8 mouse cellular contexts compared by ENCODE assay signal in the genomic region with DNA sequence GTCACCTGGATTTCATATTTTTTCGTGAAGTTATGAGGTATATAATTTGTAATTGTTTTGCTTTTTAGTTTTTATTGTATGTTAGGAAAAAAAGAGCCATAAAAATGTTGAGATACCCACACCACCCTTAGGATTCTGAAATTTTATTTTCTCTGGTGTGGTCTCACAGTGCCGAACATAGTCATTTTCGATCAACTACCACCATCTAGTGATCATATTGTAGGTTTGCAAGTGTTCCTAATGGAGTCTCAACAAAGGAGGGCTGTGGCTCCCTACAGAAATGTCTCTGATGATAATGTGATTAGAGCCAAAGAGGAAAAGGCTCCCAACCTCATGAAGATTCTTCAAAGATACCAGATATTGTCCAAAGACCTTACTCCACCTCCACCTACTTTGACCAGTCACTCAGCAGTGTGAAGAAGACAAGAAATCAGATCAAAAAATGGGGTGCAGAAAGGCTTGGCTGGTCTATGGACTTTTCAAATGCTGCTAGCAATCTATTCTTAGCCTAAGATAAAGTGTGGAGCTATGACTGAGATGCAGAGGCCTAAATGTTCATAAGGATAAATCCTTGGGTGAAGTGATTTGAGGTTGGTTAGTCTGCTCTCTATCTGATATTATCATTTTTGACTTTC.
DNase-seq lines count a peak whose midpoint lies in the region; ATAC-seq lines count a peak whose summit lies in the region.

No protein-coding gene starts in this region.

- 29% methylated on average over 3 of the region's 3 CpGs for WGBS in lung, embryonic 16.5 days
- WGBS in intestine, embryonic 15.5 days = 33% methylated on average over 3 of the region's 3 CpGs

- no peak overlapping the region for H3K4me3 ChIP-seq in lung, embryonic 16.5 days (ENCODE audit: low read length)
- no peak overlapping the region for H3K4me3 ChIP-seq in intestine, embryonic 15.5 days (replicated peaks)

- no peak overlapping the region for H3K9ac ChIP-seq in lung, embryonic 16.5 days (ENCODE audit: low read length)
- H3K9ac ChIP-seq in intestine, embryonic 15.5 days = no peak overlapping the region

- no peaks in the 10 kb centered on the region for H3K9me3 ChIP-seq in lung, embryonic 16.5 days (ENCODE audit: control insufficient read depth, low read length)
- H3K9me3 ChIP-seq in intestine, embryonic 15.5 days = no peaks in the 10 kb centered on the region

- H3K4me2 ChIP-seq in lung, embryonic 16.5 days (ENCODE audit: low read depth, low read length) = no peak overlapping the region
- H3K4me2 ChIP-seq in intestine, embryonic 15.5 days (replicated peaks) = no peak overlapping the region

- ATAC-seq in cerebellum, adult (ENCODE audit: insufficient number of reproducible peaks, low FRiP score, low TSS enrichment) = peak; percentile 52
- peak; percentile 82 for ATAC-seq in lung, embryonic 16.5 days (ENCODE audit: low read depth)
- ATAC-seq in intestine, embryonic 15.5 days = peak; percentile 84

- no peaks in the 10 kb centered on the region for H3K36me3 ChIP-seq in lung, embryonic 16.5 days (ENCODE audit: control insufficient read depth, insufficient read depth, low read length)
- no peaks in the 10 kb centered on the region for H3K36me3 ChIP-seq in intestine, embryonic 15.5 days
- no peaks in the 10 kb centered on the region for H3K36me3 ChIP-seq in splenic B cell, adult 2 months (ENCODE audit: control insufficient read depth, insufficient read depth, low read length, poor library complexity, severe bottlenecking)

- DNase-seq in cerebellum, adult 18-20 months = no peak
- no peak for DNase-seq in lung, postnatal 14 days
- DNase-seq in splenic B cell, adult 2 months (ENCODE audit: low read depth, low spot score) = peak; percentile 3
- DNase-seq in left cerebral cortex, adult 8-10 months (ENCODE audit: low spot score in 2 of 2) = no peak
- DNase-seq in urinary bladder, adult 2 months (ENCODE audit: low spot score) = no peak

- no peaks in the 10 kb centered on the region for H3K4me1 ChIP-seq in lung, embryonic 16.5 days (replicated peaks; ENCODE audit: control insufficient read depth, insufficient read depth, low read length)
- H3K4me1 ChIP-seq in intestine, embryonic 15.5 days (replicated peaks) = no peaks in the 10 kb centered on the region

- H3K27ac ChIP-seq in lung, embryonic 16.5 days (ENCODE audit: low read length) = no peak overlapping the region
- no peak overlapping the region for H3K27ac ChIP-seq in intestine, embryonic 15.5 days

- H3K27me3 ChIP-seq in lung, embryonic 16.5 days (ENCODE audit: control insufficient read depth, insufficient read depth, low read depth, low read length) = no peaks in the 10 kb centered on the region
- H3K27me3 ChIP-seq in intestine, embryonic 15.5 days (replicated peaks) = no peaks in the 10 kb centered on the region
- H3K27me3 ChIP-seq in splenic B cell, adult 2 months (ENCODE audit: control insufficient read depth, insufficient read depth, low read length, poor library complexity, severe bottlenecking) = no peaks in the 10 kb centered on the region
